Mouse (Mus musculus): Measurements from ENCODE around the gene Grem1.

DNA sequence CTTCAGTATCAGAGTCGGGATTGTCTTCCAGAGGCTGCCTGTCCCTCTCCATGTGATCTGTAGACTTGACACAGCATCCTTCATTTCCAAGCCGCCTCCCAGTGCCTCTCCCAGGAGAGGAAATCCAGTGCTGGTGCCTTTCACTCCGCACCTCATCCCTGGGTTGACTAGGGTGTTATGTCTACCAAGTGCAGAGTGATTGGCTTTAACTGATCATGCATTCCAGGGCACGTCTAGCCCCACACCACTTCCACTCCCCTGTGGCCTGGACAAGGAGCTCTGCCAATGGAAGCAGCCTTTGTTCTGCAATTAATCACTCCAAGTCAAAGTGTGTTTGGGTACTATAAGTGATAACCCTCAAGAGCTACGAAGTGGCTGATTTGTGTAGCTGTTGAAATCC, 56.9 kb downstream of the Grem1 start:
- TF ChIP-seq CTCF (IDR thresholded peaks at IDR 0.05; ENCODE audit: low read depth, low read length) = no peak
- no peak for TF ChIP-seq POLR2A (IDR thresholded peaks at IDR 0.05; ENCODE audit: insufficient read depth, low read length)
